Mouse (Mus musculus) cerebellum, adult (tissue): ENCODE data around the gene Nptx2.

ENCODE experiments used
- ATAC-seq: cut with Nextera tagmentation; 2 replicates; pipeline ENCODE4 v1.9.2; 2017; ENCODE audit warnings: mild to moderate bottlenecking, moderate library complexity, mixed read lengths; ENCODE audit not compliant: insufficient number of reproducible peaks, low FRiP score, low TSS enrichment

Nptx2 gene

GRCm38 (mm10) chr5:144558481-144558880 lies 12.8 kb downstream of the Nptx2 start:
- ATAC-seq: no peak

GRCm38 (mm10) chr5:144565739-144566138 lies 20.0 kb downstream of the Nptx2 start:
- ATAC-seq: no peak

- no peak for ATAC-seq
Observed at GRCm38 (mm10) chr5:144585100-144585499, 39.4 kb downstream of the Nptx2 start.

- ATAC-seq: no peak
Observed at GRCm38 (mm10) chr5:144591248-144591880, 45.7 kb downstream of the Nptx2 start.

GRCm38 (mm10) chr5:144594796-144595195 lies 49.1 kb downstream of the Nptx2 start:
- no peak for ATAC-seq
